ENCODE assay signal across 8 mouse cellular contexts in the genomic region with DNA sequence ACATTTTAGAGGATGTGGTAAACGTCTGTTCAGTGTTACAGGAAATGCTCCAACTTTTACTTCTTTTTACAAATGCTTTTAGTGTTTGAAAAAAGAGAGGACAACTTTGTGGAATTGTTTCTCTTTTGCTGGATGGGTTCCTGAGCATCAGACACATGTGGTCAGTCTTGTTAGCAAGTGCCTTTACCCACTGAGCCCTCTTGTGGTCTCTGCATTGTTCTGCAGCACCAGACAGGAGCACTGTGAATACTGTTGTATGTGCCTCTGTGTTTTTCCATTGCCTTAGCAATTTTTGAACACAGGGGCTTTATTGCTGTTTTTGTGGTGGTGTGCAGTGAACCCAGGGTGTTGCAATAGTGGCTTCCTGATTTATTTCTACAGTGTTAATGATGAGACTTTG. TPM values are rescaled to one million over a fixed set of nuclear protein-coding genes. Genes with fewer than 3 reads are reported as not detected.
A peak's percentile ranks its signal among the peaks of the same experiment; 100 is the strongest.
DNase-seq lines count a peak whose midpoint lies in the region; ATAC-seq and TF ChIP-seq lines count a peak whose summit lies in the region.

No protein-coding gene starts in this region.

- H3K27me3 ChIP-seq in cerebellum, adult 2 months (ENCODE audit: control insufficient read depth, insufficient read depth, low read length) = no peaks in the 10 kb centered on the region
- H3K27me3 ChIP-seq in liver, postnatal 0 days (ENCODE audit: insufficient read depth, low read length) = no peaks in the 10 kb centered on the region
- no peaks in the 10 kb centered on the region for H3K27me3 ChIP-seq in forebrain, embryonic 13.5 days
- H3K27me3 ChIP-seq in lung, embryonic 14.5 days (ENCODE audit: insufficient read depth, low read length) = no peaks in the 10 kb centered on the region

- H3K9ac ChIP-seq in liver, postnatal 0 days (replicated peaks) = no peak overlapping the region
- H3K9ac ChIP-seq in forebrain, embryonic 13.5 days = no peak overlapping the region
- no peak overlapping the region for H3K9ac ChIP-seq in lung, embryonic 14.5 days

- no peak for TF ChIP-seq POLR2A in cerebellum, adult 2 months (IDR thresholded peaks at IDR 0.05; ENCODE audit: borderline replicate concordance, insufficient read depth, low read length)

- TF ChIP-seq EP300 in liver, postnatal 0 days (IDR thresholded peaks at IDR 0.05; ENCODE audit: low read depth) = no peak

- no peaks in the 10 kb centered on the region for H3K4me1 ChIP-seq in cerebellum, adult 2 months (ENCODE audit: control insufficient read depth, insufficient read depth, low read length)
- no peaks in the 10 kb centered on the region for H3K4me1 ChIP-seq in liver, postnatal 0 days (ENCODE audit: insufficient read depth)
- no peaks in the 10 kb centered on the region for H3K4me1 ChIP-seq in forebrain, embryonic 13.5 days
- H3K4me1 ChIP-seq in lung, embryonic 14.5 days (ENCODE audit: insufficient read depth) = no peaks in the 10 kb centered on the region

- H3K27ac ChIP-seq in cerebellum, adult 2 months (ENCODE audit: insufficient read depth, low read length) = no peak overlapping the region
- no peak overlapping the region for H3K27ac ChIP-seq in liver, postnatal 0 days (ENCODE audit: low read depth)
- H3K27ac ChIP-seq in forebrain, embryonic 13.5 days = no peak overlapping the region
- H3K27ac ChIP-seq in lung, embryonic 14.5 days (ENCODE audit: low read depth) = no peak overlapping the region

- H3K4me2 ChIP-seq in liver, postnatal 0 days (ENCODE audit: low read depth, low read length) = no peak overlapping the region
- H3K4me2 ChIP-seq in forebrain, embryonic 13.5 days = no peak overlapping the region
- H3K4me2 ChIP-seq in lung, embryonic 14.5 days = no peak overlapping the region

- H3K4me3 ChIP-seq in cerebellum, adult 2 months (replicated peaks; ENCODE audit: insufficient read depth, low read depth, low read length) = no peak overlapping the region
- H3K4me3 ChIP-seq in liver, postnatal 0 days (ENCODE audit: low read depth, low read length) = no peak overlapping the region
- no peak overlapping the region for H3K4me3 ChIP-seq in forebrain, embryonic 13.5 days
- H3K4me3 ChIP-seq in lung, embryonic 14.5 days (ENCODE audit: low read depth, low read length) = no peak overlapping the region

- DNase-seq in cerebellum, adult 2 months = peak; percentile 17
- DNase-seq in cerebellum, adult 11 months = no peak
- no peak for DNase-seq in liver, postnatal 0 days
- no peak for DNase-seq in liver
- peak; percentile 75 for DNase-seq in lung, embryonic 14.5 days
- peak; percentile 17 for DNase-seq in retina, postnatal 7 days (ENCODE audit: low read depth, low spot score)
- DNase-seq in thymus, postnatal 4 days = no peak

- ATAC-seq in liver, postnatal 0 days = no peak; the same call in 1 of the 2 replicates
- 0 out of 2 replicates have a peak, but pooled peaks have one; percentile 53 for ATAC-seq in forebrain, embryonic 13.5 days
- peak; percentile 70 for ATAC-seq in lung, embryonic 14.5 days (ENCODE audit: insufficient read depth)

- H3K9me3 ChIP-seq in liver, postnatal 0 days (ENCODE audit: low read length) = no peaks in the 10 kb centered on the region
- no peaks in the 10 kb centered on the region for H3K9me3 ChIP-seq in forebrain, embryonic 13.5 days (replicated peaks)
- H3K9me3 ChIP-seq in lung, embryonic 14.5 days (ENCODE audit: low read depth, low read length) = no peaks in the 10 kb centered on the region

- TF ChIP-seq CTCF in cerebellum, adult 2 months (IDR thresholded peaks at IDR 0.05; ENCODE audit: borderline replicate concordance, insufficient read depth, low read depth, low read length) = peak; percentile 40; the same call in 1 of the 2 replicates
- TF ChIP-seq CTCF in liver, postnatal 0 days (IDR thresholded peaks at IDR 0.05; ENCODE audit: low read depth) = peak; percentile 63
- peak; percentile 67 for TF ChIP-seq CTCF in lung, embryonic 14.5 days (IDR thresholded peaks at IDR 0.05; ENCODE audit: low read depth)

- 68% methylated on average over 1 of the region's 1 CpGs for WGBS in cerebellum, adult 2 months
- 41% methylated on average over 1 of the region's 1 CpGs for WGBS in liver, postnatal 0 days (ENCODE audit: insufficient replicate concordance)
- 65% methylated on average over 1 of the region's 1 CpGs for WGBS in forebrain, embryonic 13.5 days
- WGBS in lung, embryonic 14.5 days = 38% methylated on average over 1 of the region's 1 CpGs

- peaks cover 62% of the 10 kb centered on the region for H3K36me3 ChIP-seq in liver, postnatal 0 days (replicated peaks; ENCODE audit: insufficient read depth, low read length)
- H3K36me3 ChIP-seq in forebrain, embryonic 13.5 days (ENCODE audit: poor library complexity, severe bottlenecking) = peaks cover 61% of the 10 kb centered on the region
- H3K36me3 ChIP-seq in lung, embryonic 14.5 days (ENCODE audit: insufficient read depth) = peaks cover 74% of the 10 kb centered on the region

RNA-seq across cellular contexts. Expression of a gene that starts 39.4 kb away (rescaled TPM):
- polyA plus RNA-seq in cerebellum, adult 2 months (2012; rRNA removed) = 36.0 and 37.3 TPM in 2 replicates
- 60.8 and 64.8 TPM in 2 replicates for polyA plus RNA-seq in liver, postnatal 0 days (2015; fragmentation: Nextera tagmentation; extraction: Ambion mirVana)
- polyA plus RNA-seq in forebrain, embryonic 13.5 days (2015; fragmentation: Nextera tagmentation; extraction: Ambion mirVana) = 84.4 and 86.8 TPM in 2 replicates
- 394 and 415 TPM in 2 replicates for polyA plus RNA-seq in lung, embryonic 14.5 days (2014; fragmentation: Nextera tagmentation; extraction: Ambion mirVana)

Comparison
In these comparisons a context has a peak if more than half of its experiments do, and no peak if none do; other contexts are left out.
1. DNase-seq: peak in cerebellum, adult 2 months (2 of 2), lung, embryonic 14.5 days (single experiment) and retina, postnatal 7 days (single experiment); none in cerebellum, adult 11 months (single experiment), liver, postnatal 0 days (single experiment), liver (single experiment) and thymus, postnatal 4 days (single experiment).
2. Peak in every context shown above with its lines, with median percentiles within 50 percentile points of each other: CTCF ChIP-seq.